Comparison of ENCODE assay signal across 11 mouse cellular contexts in genomic region chr8:70467229-70467725, GRCm38 (mm10). TPM values are rescaled to one million over a fixed set of nuclear protein-coding genes. Genes with fewer than 3 reads are reported as not detected.
DNase-seq lines count a peak whose midpoint lies in the region; ATAC-seq and TF ChIP-seq lines count a peak whose summit lies in the region.
"Had no signal": no experiment of that assay in that cellular context is flagged by ENCODE, and none has a peak within 500 bp of the region (broad histone marks: within the 10 kb centered on the region; RNA-seq: fewer than 3 reads in every experiment).

No protein-coding gene starts in this region.

- no peak for TF ChIP-seq CTCF in forebrain, postnatal 0 days (IDR thresholded peaks at IDR 0.05; ENCODE audit: low read depth)

- H3K4me3 ChIP-seq in forebrain, embryonic 10.5 days, result no peak overlapping the region
- H3K4me3 ChIP-seq in forebrain, postnatal 0 days (ENCODE audit: low read depth, low read length), result no peak overlapping the region
- H3K4me3 ChIP-seq in liver, embryonic 12.5 days, result no peak overlapping the region
- H3K4me3 ChIP-seq in liver, embryonic 11.5 days (ENCODE audit: low read depth, low read length), result no peak overlapping the region
- no peak overlapping the region for H3K4me3 ChIP-seq in heart, embryonic 15.5 days

- H3K9ac ChIP-seq in forebrain, postnatal 0 days, result no peak overlapping the region
- H3K9ac ChIP-seq in liver, embryonic 12.5 days, result no peak overlapping the region
- no peak overlapping the region for H3K9ac ChIP-seq in liver, embryonic 11.5 days (ENCODE audit: low read depth, low read length)
- no peak overlapping the region; the same call in 1 of the 2 replicates for H3K9ac ChIP-seq in heart, embryonic 15.5 days

- WGBS in forebrain, embryonic 10.5 days, result 75% methylated on average over 5 of the region's 5 CpGs
- 87% methylated on average over 5 of the region's 5 CpGs for WGBS in forebrain, postnatal 0 days
- 74% methylated on average over 5 of the region's 5 CpGs for WGBS in liver, embryonic 12.5 days (ENCODE audit: insufficient replicate concordance)
- WGBS in liver, embryonic 11.5 days, result 70% methylated on average over 5 of the region's 5 CpGs
- WGBS in heart, embryonic 15.5 days, result 67% methylated on average over 5 of the region's 5 CpGs

- no peak for DNase-seq in forebrain, embryonic 10.5 days (ENCODE audit: extremely low spot score, low spot score)
- no peak for DNase-seq in forebrain, postnatal 0 days
- DNase-seq in liver, embryonic 11.5 days (ENCODE audit: low spot score), result no peak
- peak; percentile 7 for DNase-seq in mesoderm, embryonic 11.5 days (ENCODE audit: low read depth, low spot score)
- no peak for DNase-seq in ovary, postnatal 10 days (ENCODE audit: low spot score)
- no peak for DNase-seq in urinary bladder, postnatal 4 days (ENCODE audit: low spot score in 2 of 2)
- DNase-seq: thymus, postnatal 36 days had no signal

- no peak overlapping the region for H3K4me2 ChIP-seq in forebrain, postnatal 0 days (ENCODE audit: low read depth)
- H3K4me2 ChIP-seq in liver, embryonic 12.5 days, result no peak overlapping the region
- no peak overlapping the region for H3K4me2 ChIP-seq in liver, embryonic 11.5 days
- 0 out of 2 replicates have a peak overlapping the region, but pooled peaks have one; percentile 11 for H3K4me2 ChIP-seq in heart, embryonic 15.5 days

- ATAC-seq in forebrain, postnatal 0 days, result no peak
- ATAC-seq in liver, embryonic 12.5 days, result 0 out of 2 replicates have a peak, but pooled peaks have one; percentile 2
- no peak for ATAC-seq in liver, embryonic 11.5 days (replicated peaks; ENCODE audit: low FRiP score)
- no peak for ATAC-seq in heart, embryonic 15.5 days (replicated peaks; ENCODE audit: insufficient number of reproducible peaks, insufficient read depth, low FRiP score, low read depth)

- H3K36me3 ChIP-seq in forebrain, embryonic 10.5 days (replicated peaks), result peaks cover 14% of the 10 kb centered on the region
- no peaks in the 10 kb centered on the region for H3K36me3 ChIP-seq in forebrain, postnatal 0 days (ENCODE audit: insufficient read depth)
- H3K36me3 ChIP-seq in liver, embryonic 12.5 days, result peaks cover 17% of the 10 kb centered on the region
- no peaks in the 10 kb centered on the region; the same call in 1 of the 2 replicates for H3K36me3 ChIP-seq in liver, embryonic 11.5 days (ENCODE audit: control insufficient read depth, insufficient read depth, low read length)
- no peaks in the 10 kb centered on the region for H3K36me3 ChIP-seq in heart, embryonic 15.5 days

- H3K9me3 ChIP-seq in forebrain, embryonic 10.5 days, result no peaks in the 10 kb centered on the region
- no peaks in the 10 kb centered on the region for H3K9me3 ChIP-seq in forebrain, postnatal 0 days (ENCODE audit: low read length)
- no peaks in the 10 kb centered on the region for H3K9me3 ChIP-seq in liver, embryonic 12.5 days (replicated peaks)
- H3K9me3 ChIP-seq in liver, embryonic 11.5 days (ENCODE audit: control insufficient read depth, low read length), result no peaks in the 10 kb centered on the region
- no peaks in the 10 kb centered on the region for H3K9me3 ChIP-seq in heart, embryonic 15.5 days (replicated peaks)

- no peaks in the 10 kb centered on the region for H3K27me3 ChIP-seq in forebrain, embryonic 10.5 days (ENCODE audit: poor library complexity, severe bottlenecking)
- no peaks in the 10 kb centered on the region for H3K27me3 ChIP-seq in forebrain, postnatal 0 days (ENCODE audit: insufficient read depth, low read length)
- H3K27me3 ChIP-seq in liver, embryonic 12.5 days (replicated peaks), result no peaks in the 10 kb centered on the region; the same call in 1 of the 2 replicates
- no peaks in the 10 kb centered on the region for H3K27me3 ChIP-seq in liver, embryonic 11.5 days (replicated peaks; ENCODE audit: control insufficient read depth, insufficient read depth, low read length)
- no peaks in the 10 kb centered on the region for H3K27me3 ChIP-seq in heart, embryonic 15.5 days

- peak overlapping the region; percentile 31 for H3K27ac ChIP-seq in forebrain, embryonic 10.5 days
- H3K27ac ChIP-seq in forebrain, postnatal 0 days (ENCODE audit: low read depth, low read length), result no peak overlapping the region
- H3K27ac ChIP-seq in liver, embryonic 12.5 days, result no peak overlapping the region
- no peak overlapping the region for H3K27ac ChIP-seq in liver, embryonic 11.5 days (ENCODE audit: low read depth, low read length)
- H3K27ac ChIP-seq in heart, embryonic 15.5 days, result no peak overlapping the region

- peaks cover 44% of the 10 kb centered on the region for H3K4me1 ChIP-seq in forebrain, embryonic 10.5 days
- H3K4me1 ChIP-seq in forebrain, postnatal 0 days (ENCODE audit: insufficient read depth), result no peaks in the 10 kb centered on the region
- H3K4me1 ChIP-seq in liver, embryonic 12.5 days, result peaks cover 45% of the 10 kb centered on the region
- peaks cover 27% of the 10 kb centered on the region for H3K4me1 ChIP-seq in liver, embryonic 11.5 days (replicated peaks; ENCODE audit: control insufficient read depth, insufficient read depth, low read length)
- H3K4me1 ChIP-seq in heart, embryonic 15.5 days (replicated peaks), result peaks cover 48% of the 10 kb centered on the region

RNA-seq across cellular contexts. Expression of gene Klhl26, which starts 9.5 kb away (rescaled TPM):
- 19.9 and 20.2 TPM in 2 replicates for polyA plus RNA-seq in forebrain, embryonic 10.5 days (2016; fragmentation: Nextera tagmentation; extraction: Ambion mirVana)
- total RNA-seq in forebrain, postnatal 0 days (2014; rRNA removed), result 29.9 and 34.8 TPM in 2 replicates
- 30.8 and 35.3 TPM in 2 replicates for polyA plus RNA-seq in forebrain, postnatal 0 days (2015; fragmentation: Nextera tagmentation; extraction: Ambion mirVana)
- 9.4 and 9.5 TPM in 2 replicates for polyA plus RNA-seq in liver, embryonic 12.5 days (2016; fragmentation: Nextera tagmentation; extraction: Ambion mirVana)
- polyA plus RNA-seq in liver, embryonic 11.5 days (2014; fragmentation: Nextera tagmentation; extraction: Ambion mirVana), result 13.0 and 16.8 TPM in 2 replicates
- polyA plus RNA-seq in heart, embryonic 15.5 days (2015; fragmentation: Nextera tagmentation; extraction: Ambion mirVana), result 8.7 and 12.7 TPM in 2 replicates

RNA-seq across cellular contexts. Expression of gene Tmem59l, which starts 19.9 kb away (rescaled TPM):
- polyA plus RNA-seq in forebrain, embryonic 10.5 days (2016; fragmentation: Nextera tagmentation; extraction: Ambion mirVana), result 16.7 and 19.5 TPM in 2 replicates
- total RNA-seq in forebrain, postnatal 0 days (2014; rRNA removed), result 96.0 and 115 TPM in 2 replicates
- polyA plus RNA-seq in forebrain, postnatal 0 days (2015; fragmentation: Nextera tagmentation; extraction: Ambion mirVana), result 147 and 150 TPM in 2 replicates
- polyA plus RNA-seq in liver, embryonic 12.5 days (2016; fragmentation: Nextera tagmentation; extraction: Ambion mirVana), result 0.18 and 0.37 TPM in 2 replicates
- 0.87 and 1.1 TPM in 2 replicates for polyA plus RNA-seq in liver, embryonic 11.5 days (2014; fragmentation: Nextera tagmentation; extraction: Ambion mirVana)
- 0.24 and 0.96 TPM in 2 replicates for polyA plus RNA-seq in heart, embryonic 15.5 days (2015; fragmentation: Nextera tagmentation; extraction: Ambion mirVana)
- total RNA-seq: gastrocnemius, adult 8-10 months; monocyte, adult 5-6 weeks had no signal

RNA-seq across cellular contexts. Expression of gene Crlf1, which starts 25.7 kb away (rescaled TPM):
- 34.1 and 48.4 TPM in 2 replicates for polyA plus RNA-seq in forebrain, embryonic 10.5 days (2016; fragmentation: Nextera tagmentation; extraction: Ambion mirVana)
- 6.5 and 20.9 TPM in 2 replicates for total RNA-seq in forebrain, postnatal 0 days (2014; rRNA removed)
- 24.6 and 34.5 TPM in 2 replicates for polyA plus RNA-seq in forebrain, postnatal 0 days (2015; fragmentation: Nextera tagmentation; extraction: Ambion mirVana)
- 3.9 and 4.0 TPM in 2 replicates for polyA plus RNA-seq in liver, embryonic 12.5 days (2016; fragmentation: Nextera tagmentation; extraction: Ambion mirVana)
- polyA plus RNA-seq in liver, embryonic 11.5 days (2014; fragmentation: Nextera tagmentation; extraction: Ambion mirVana), result 3.8 and 5.4 TPM in 2 replicates
- 3.8 and 11.1 TPM in 2 replicates for polyA plus RNA-seq in heart, embryonic 15.5 days (2015; fragmentation: Nextera tagmentation; extraction: Ambion mirVana)
- total RNA-seq: monocyte, adult 5-6 weeks had no signal

RNA-seq across cellular contexts. Expression of gene Crtc1, which starts 27.9 kb away (rescaled TPM):
- polyA plus RNA-seq in forebrain, embryonic 10.5 days (2016; fragmentation: Nextera tagmentation; extraction: Ambion mirVana), result 14.8 and 16.4 TPM in 2 replicates
- 41.2 and 51.7 TPM in 2 replicates for total RNA-seq in forebrain, postnatal 0 days (2014; rRNA removed)
- 43.8 and 52.9 TPM in 2 replicates for polyA plus RNA-seq in forebrain, postnatal 0 days (2015; fragmentation: Nextera tagmentation; extraction: Ambion mirVana)
- 6.6 and 6.9 TPM in 2 replicates for polyA plus RNA-seq in liver, embryonic 12.5 days (2016; fragmentation: Nextera tagmentation; extraction: Ambion mirVana)
- 11.3 and 13.1 TPM in 2 replicates for polyA plus RNA-seq in liver, embryonic 11.5 days (2014; fragmentation: Nextera tagmentation; extraction: Ambion mirVana)
- 8.7 and 14.2 TPM in 2 replicates for polyA plus RNA-seq in heart, embryonic 15.5 days (2015; fragmentation: Nextera tagmentation; extraction: Ambion mirVana)

RNA-seq across cellular contexts. Expression of gene Rex1bd, which starts 39.3 kb away (rescaled TPM):
- 126 and 136 TPM in 2 replicates for polyA plus RNA-seq in forebrain, embryonic 10.5 days (2016; fragmentation: Nextera tagmentation; extraction: Ambion mirVana)
- total RNA-seq in forebrain, postnatal 0 days (2014; rRNA removed), result 130 and 148 TPM in 2 replicates
- polyA plus RNA-seq in forebrain, postnatal 0 days (2015; fragmentation: Nextera tagmentation; extraction: Ambion mirVana), result 200 and 247 TPM in 2 replicates
- 85.6 and 86.6 TPM in 2 replicates for polyA plus RNA-seq in liver, embryonic 12.5 days (2016; fragmentation: Nextera tagmentation; extraction: Ambion mirVana)
- 113 and 120 TPM in 2 replicates for polyA plus RNA-seq in liver, embryonic 11.5 days (2014; fragmentation: Nextera tagmentation; extraction: Ambion mirVana)
- polyA plus RNA-seq in heart, embryonic 15.5 days (2015; fragmentation: Nextera tagmentation; extraction: Ambion mirVana), result 116 and 117 TPM in 2 replicates
